Mouse (Mus musculus): ENCODE measurements around the gene Mus81.

DNA sequence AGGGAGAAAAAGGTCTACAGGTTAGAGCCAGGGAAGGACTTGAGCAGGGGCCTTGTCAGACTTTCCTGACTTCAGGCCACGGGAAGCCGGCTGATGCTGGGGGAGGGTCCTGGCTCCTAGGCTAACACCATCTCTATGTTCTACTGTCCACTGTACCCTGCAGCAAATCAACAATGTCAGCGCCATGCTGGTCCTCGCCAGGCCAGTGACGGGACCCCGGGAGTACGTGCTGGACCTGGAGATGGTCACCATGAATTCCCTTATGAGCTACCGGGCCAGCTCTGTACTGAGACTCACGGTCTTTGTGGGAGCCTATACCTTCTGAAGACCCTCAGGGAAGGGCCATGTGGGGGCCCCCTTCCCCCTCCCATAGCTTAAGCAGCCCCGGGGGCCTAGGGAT, 6.8 kb downstream of the Mus81 start:
- no peak for TF ChIP-seq EP300 (IDR thresholded peaks at IDR 0.05; ENCODE audit: low read depth)
- no peak for TF ChIP-seq CTCF (IDR thresholded peaks at IDR 0.05; ENCODE audit: low read depth)

Data from liver, embryonic 14.5 days (tissue).